Mouse (Mus musculus) kidney, adult 2 months (tissue): ENCODE results near the gene Tapbpl.

Experiments used
- CTCF ChIP-seq: fragments of 200-500 bp; conservative IDR thresholded peaks from 2 replicates; pipeline ENCODE4 v1.5.1; 2011; ENCODE audit warnings: low read depth, mild to moderate bottlenecking, control low read depth, low read length, moderate library complexity, mixed read lengths; ENCODE audit not compliant: insufficient read depth, insufficient read length
- POLR2A ChIP-seq: fragments of 200-500 bp; IDR thresholded peaks from one replicate; pipeline ENCODE4 v1.6.1; 2011; ENCODE audit warnings: low read depth, low read length, control low read depth

DNA sequence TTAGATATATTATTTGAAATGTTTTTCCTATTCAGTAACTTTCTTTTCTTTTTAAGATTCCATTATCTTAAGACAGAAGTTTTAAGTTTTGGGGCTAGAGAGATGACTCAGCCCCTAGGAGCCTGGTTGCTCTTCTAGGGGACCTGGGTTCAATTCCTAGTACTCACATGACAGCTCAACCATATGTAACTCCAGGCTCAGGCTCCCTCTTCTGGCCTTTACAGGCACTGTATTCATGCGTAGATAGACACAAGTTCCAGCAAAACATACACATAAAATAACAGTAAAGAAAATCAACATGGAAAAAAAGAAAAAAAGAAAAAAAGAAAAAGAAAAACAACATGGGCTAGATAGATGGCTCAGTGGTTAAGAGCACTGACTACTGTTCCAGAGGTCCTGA is 21.2 kb downstream of the Tapbpl start:
- TF ChIP-seq POLR2A (no peak), CTCF (no peak)
